Mouse (Mus musculus) megakaryocyte, adult 5-6 weeks (primary cell): Measurements from ENCODE around the gene Gm973. TPM values are rescaled to one million over a fixed set of nuclear protein-coding genes. Genes with fewer than 3 reads are reported as not detected.

Experiments
- ATAC-seq: 2 replicates; pipeline ENCODE4 v1.8.0; 2016; ENCODE audit warnings: mild to moderate bottlenecking, inconsistent platforms; ENCODE audit not compliant: poor library complexity, severe bottlenecking
- total RNA-seq, 2 experiments: library from RNA; stranded (forward) in 1 of 2; stranded (reverse) in 1 of 2; fragments of 153-499, 151-499 nt in 1 of 2; fragments of 221-1000, 200-1000 nt in 1 of 2; gene quantifications; 2 replicates each; pipeline versions ENCODE4 v1.2.3 to v1.2.4; 2015 to 2017

The Gm973 gene
- total RNA-seq, 2 experiments from 2014 or later: 0.47 to 2.8 TPM

GRCm38 (mm10) chr1:59683926-59684818, 168.1 kb downstream of the Gm973 start:
- ATAC-seq: 0 out of 2 replicates have a peak, but pooled peaks have one; percentile 4

DNA sequence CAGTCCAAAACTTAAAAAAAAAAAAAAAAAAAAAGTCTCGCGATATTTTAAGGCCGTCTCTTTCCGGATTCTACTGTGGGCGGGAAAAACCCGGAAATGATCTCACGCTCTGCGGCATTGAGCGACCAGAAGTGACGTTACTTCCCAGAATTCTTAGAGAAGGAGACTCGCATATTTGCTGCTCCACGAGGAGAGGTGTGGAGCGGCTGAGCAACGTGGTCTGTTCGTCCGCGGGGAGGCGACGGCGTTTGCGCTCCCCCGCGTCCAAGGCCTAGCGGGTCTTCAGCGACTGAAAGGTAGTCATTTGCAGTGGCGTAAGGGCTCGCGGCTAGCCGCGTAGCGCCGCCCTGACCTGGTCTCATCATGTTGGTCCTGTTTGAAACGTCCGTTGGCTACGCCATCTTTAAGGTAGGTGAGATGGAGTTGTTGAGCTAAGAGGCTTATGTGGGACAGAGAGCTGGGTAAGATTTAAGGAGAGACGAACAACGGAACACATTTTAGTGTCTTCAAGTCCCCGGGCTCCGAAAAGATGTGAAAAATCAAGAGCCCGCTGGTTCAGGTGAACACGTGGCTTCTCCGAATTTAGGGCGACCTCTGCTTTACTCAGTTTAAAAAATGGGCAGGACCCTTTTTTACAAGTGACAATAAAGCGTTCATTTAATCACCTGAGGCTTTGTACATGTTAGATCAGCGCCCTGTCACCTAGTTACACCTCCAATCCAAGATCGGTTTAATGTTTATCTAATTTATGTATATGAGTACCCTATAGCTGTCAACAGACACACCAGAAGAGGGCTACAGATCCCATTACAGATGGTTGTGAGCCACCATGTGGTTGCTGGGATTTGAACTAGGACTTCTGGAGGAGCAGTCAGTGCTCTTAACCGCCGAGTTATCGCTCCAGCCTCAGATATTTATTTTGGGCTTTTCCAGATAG, 169.0 kb downstream of the Gm973 start, which contains the start of gene Nop58:
Nop58 (plus strand) TSS at position 153 of the 937 bp plus-strand sequence.
- ATAC-seq: peak; percentile 99

Other genes starting within 250 kb of the Gm973 start
- 4.7 and 5.9 TPM in 2 replicates for gene Fzd7, start 33.8 kb upstream of the Gm973 start, total RNA-seq (2015)
- gene Fzd7, start 33.8 kb upstream of the Gm973 start, total RNA-seq (2017): 3.2 and 3.9 TPM in 2 replicates
- gene Sumo1, start 154.6 kb downstream of the Gm973 start, total RNA-seq (2015): 209 and 219 TPM in 2 replicates
- gene Sumo1, start 154.6 kb downstream of the Gm973 start, total RNA-seq (2017): 145 TPM in 2 replicates
- gene Nop58, start 168.7 kb downstream of the Gm973 start, total RNA-seq (2015): 36.6 and 56.2 TPM in 2 replicates
- gene Nop58, start 168.7 kb downstream of the Gm973 start, total RNA-seq (2017): 280 and 284 TPM in 2 replicates
- gene Bmpr2, start 247.1 kb downstream of the Gm973 start, total RNA-seq (2015): 45.0 and 49.3 TPM in 2 replicates
- gene Bmpr2, start 247.1 kb downstream of the Gm973 start, total RNA-seq (2017): 23.0 and 26.1 TPM in 2 replicates